Mouse (Mus musculus): ENCODE data around the gene Hapln3. TPM values are rescaled to one million over a fixed set of nuclear protein-coding genes. Genes with fewer than 3 reads are reported as not detected.

The Hapln3 gene
- total RNA-seq, 1 experiment: 6.5 TPM

GRCm38 (mm10) chr7:79159406-79159805 is 28.6 kb upstream of the Hapln3 start:
- no peak for DNase-seq (ENCODE audit: low read depth, low spot score)
- Histone ChIP-seq H3K27ac (ENCODE audit: insufficient read depth, low read depth, low read length, poor library complexity, severe bottlenecking) (no peak overlapping the region), H3K9ac (ENCODE audit: insufficient read depth, low read depth, low read length, poor library complexity, severe bottlenecking) (no peak overlapping the region), H3K4me3 (ENCODE audit: insufficient read depth in 1 of 2, low read depth in 1 of 2, low read length in 2 of 2, poor library complexity in 1 of 2, severe bottlenecking in 1 of 2) (no peak overlapping the region), H3K36me3 (ENCODE audit: control insufficient read depth, insufficient read depth, low read length, poor library complexity, severe bottlenecking) (no peaks in the 10 kb centered on the region), H3K9me3 (ENCODE audit: control insufficient read depth, insufficient read depth, low read depth, low read length) (no peaks in the 10 kb centered on the region), H3K4me1 (ENCODE audit: control insufficient read depth in 2 of 2, insufficient read depth in 2 of 2, low read length in 2 of 2, poor library complexity in 1 of 2) (no peaks in the 10 kb centered on the region)
- in situ Hi-C loops (cut with MboI; ENCODE audit: low sequenced_read_pairs in 2 of 2, unreplicated experiment in 2 of 2): loop anchor here in 1 of 2 experiments (10.0 kb wide), 1 partner anchor 75 kb away; no protein-coding TSS in a partner anchor
- no peak for TF ChIP-seq ZC3H11A (IDR thresholded peaks at IDR 0.05; ENCODE audit: borderline replicate concordance, low read depth, low read length)
- no peak for TF ChIP-seq CHD2 (IDR thresholded peaks at IDR 0.05; ENCODE audit: low read depth, low read length)
- no peak for TF ChIP-seq ZNF384 (IDR thresholded peaks at IDR 0.05; ENCODE audit: low read depth, low read length)

GRCm38 (mm10) chr7:79149522-79149921 is 18.7 kb upstream of the Hapln3 start:
- Histone ChIP-seq H3K9ac (ENCODE audit: insufficient read depth, low read depth, low read length, poor library complexity, severe bottlenecking) (no peak overlapping the region), H3K4me3 (ENCODE audit: insufficient read depth in 1 of 2, low read depth in 1 of 2, low read length in 2 of 2, poor library complexity in 1 of 2, severe bottlenecking in 1 of 2) (no peak overlapping the region), H3K27ac (ENCODE audit: insufficient read depth, low read depth, low read length, poor library complexity, severe bottlenecking) (no peak overlapping the region; the same call in 1 of the 2 replicates), H3K36me3 (ENCODE audit: control insufficient read depth, insufficient read depth, low read length, poor library complexity, severe bottlenecking) (peaks cover 11% of the 10 kb centered on the region), H3K4me1 (ENCODE audit: control insufficient read depth in 2 of 2, insufficient read depth in 2 of 2, low read length in 2 of 2, poor library complexity in 1 of 2) (peaks cover 0 to 16% of the 10 kb centered on the region in 2 experiments; a peak in 3 of 4 replicates), H3K9me3 (ENCODE audit: control insufficient read depth, insufficient read depth, low read depth, low read length) (no peaks in the 10 kb centered on the region)
- in situ Hi-C loops (cut with MboI; ENCODE audit: low sequenced_read_pairs in 2 of 2, unreplicated experiment in 2 of 2): loop anchor here (25.0 kb wide), 1 partner anchor 213 kb away; no protein-coding TSS in a partner anchor
- TF ChIP-seq ZC3H11A (IDR thresholded peaks at IDR 0.05; ENCODE audit: borderline replicate concordance, low read depth, low read length) (no peak), MAFK (IDR thresholded peaks at IDR 0.05; ENCODE audit: insufficient read depth, low read depth, low read length) (no peak), HCFC1 (IDR thresholded peaks at IDR 0.05; ENCODE audit: borderline replicate concordance, insufficient read depth, low read length) (no peak), ZNF384 (IDR thresholded peaks at IDR 0.05; ENCODE audit: low read depth, low read length) (no peak), CHD2 (IDR thresholded peaks at IDR 0.05; ENCODE audit: low read depth, low read length) (no peak)
- no peak for DNase-seq (ENCODE audit: low read depth, low spot score)

GRCm38 (mm10) chr7:79148711-79149266 is 18.0 kb upstream of the Hapln3 start, which contains the start of gene Mfge8:
TSS of gene Mfge8 (minus strand) at chr7:79149060.
- peak; percentile 92 for DNase-seq (ENCODE audit: low read depth, low spot score)
- Histone ChIP-seq H3K4me3 (ENCODE audit: insufficient read depth in 1 of 2, low read depth in 1 of 2, low read length in 2 of 2, poor library complexity in 1 of 2, severe bottlenecking in 1 of 2) (peak within 1 kb of the TSS; percentile 73 to 90), H3K27ac (ENCODE audit: insufficient read depth, low read depth, low read length, poor library complexity, severe bottlenecking) (no peak within 1 kb of the TSS; the same call in 1 of the 2 replicates), H3K36me3 (ENCODE audit: control insufficient read depth, insufficient read depth, low read length, poor library complexity, severe bottlenecking) (peaks cover 16% of the 10 kb centered on the region), H3K9ac (ENCODE audit: insufficient read depth, low read depth, low read length, poor library complexity, severe bottlenecking) (peak within 1 kb of the TSS; percentile 74), H3K4me1 (ENCODE audit: control insufficient read depth in 2 of 2, insufficient read depth in 2 of 2, low read length in 2 of 2, poor library complexity in 1 of 2) (peaks cover 0 to 16% of the 10 kb centered on the region in 2 experiments; a peak in 3 of 4 replicates), H3K9me3 (ENCODE audit: control insufficient read depth, insufficient read depth, low read depth, low read length) (no peaks in the 10 kb centered on the region)
- in situ Hi-C loops (cut with MboI; ENCODE audit: low sequenced_read_pairs in 2 of 2, unreplicated experiment in 2 of 2): loop anchor here (25.0 kb wide), 1 partner anchor 214 kb away; no protein-coding TSS in a partner anchor
- TF ChIP-seq HCFC1 (IDR thresholded peaks at IDR 0.05; ENCODE audit: borderline replicate concordance, insufficient read depth, low read length): no peak
- TF ChIP-seq CHD2 (IDR thresholded peaks at IDR 0.05; ENCODE audit: low read depth, low read length): no peak
- no peak for TF ChIP-seq ZC3H11A (IDR thresholded peaks at IDR 0.05; ENCODE audit: borderline replicate concordance, low read depth, low read length)
- no peak for TF ChIP-seq ZNF384 (IDR thresholded peaks at IDR 0.05; ENCODE audit: low read depth, low read length)
- no peak for TF ChIP-seq MAFK (IDR thresholded peaks at IDR 0.05; ENCODE audit: insufficient read depth, low read depth, low read length)

- TF ChIP-seq HCFC1 (IDR thresholded peaks at IDR 0.05; ENCODE audit: borderline replicate concordance, insufficient read depth, low read length) (no peak), ZNF384 (IDR thresholded peaks at IDR 0.05; ENCODE audit: low read depth, low read length) (no peak), ZC3H11A (IDR thresholded peaks at IDR 0.05; ENCODE audit: borderline replicate concordance, low read depth, low read length) (no peak), CHD2 (IDR thresholded peaks at IDR 0.05; ENCODE audit: low read depth, low read length) (no peak), MAFK (IDR thresholded peaks at IDR 0.05; ENCODE audit: insufficient read depth, low read depth, low read length) (no peak)
- Histone ChIP-seq H3K27ac (ENCODE audit: insufficient read depth, low read depth, low read length, poor library complexity, severe bottlenecking) (no peak overlapping the region), H3K9me3 (ENCODE audit: control insufficient read depth, insufficient read depth, low read depth, low read length) (no peaks in the 10 kb centered on the region), H3K4me3 (ENCODE audit: insufficient read depth in 1 of 2, low read depth in 1 of 2, low read length in 2 of 2, poor library complexity in 1 of 2, severe bottlenecking in 1 of 2) (peak overlapping the region; percentile 73 to 90), H3K9ac (ENCODE audit: insufficient read depth, low read depth, low read length, poor library complexity, severe bottlenecking) (peak overlapping the region; percentile 74; the same call in 1 of the 2 replicates), H3K4me1 (ENCODE audit: control insufficient read depth in 2 of 2, insufficient read depth in 2 of 2, low read length in 2 of 2, poor library complexity in 1 of 2) (peaks cover 0 to 16% of the 10 kb centered on the region in 2 experiments; a peak in 3 of 4 replicates), H3K36me3 (ENCODE audit: control insufficient read depth, insufficient read depth, low read length, poor library complexity, severe bottlenecking) (peaks cover 20% of the 10 kb centered on the region)
- in situ Hi-C loops (cut with MboI; ENCODE audit: low sequenced_read_pairs in 2 of 2, unreplicated experiment in 2 of 2): loop anchor here (25.0 kb wide), 1 partner anchor 214 kb away; no protein-coding TSS in a partner anchor
- no peak for DNase-seq (ENCODE audit: low read depth, low spot score)
Measured at GRCm38 (mm10) chr7:79147931-79148653, 17.3 kb upstream of the Hapln3 start.

Measured in ES-E14 (cell line).